Mouse (Mus musculus) embryonic fibroblast, embryonic 13.5 days (primary cell): ENCODE measurements around the gene Ino80.

Experiments used
- CTCF ChIP-seq: IDR thresholded peaks from 2 replicates; pipeline ENCODE4 v1.5.1; 2011; ENCODE audit warnings: mild to moderate bottlenecking, control low read depth, low read length, moderate library complexity, borderline replicate concordance; ENCODE audit not compliant: insufficient read depth
- POLR2A ChIP-seq: IDR thresholded peaks from 2 replicates; pipeline ENCODE4 v1.6.1; 2011; ENCODE audit warnings: low read depth, mild to moderate bottlenecking, control low read depth, low read length, moderate library complexity

- no peak for TF ChIP-seq CTCF
- TF ChIP-seq POLR2A: no peak
These were observed 78.8 kb downstream of the Ino80 start for GRCm38 (mm10) chr2:119398665-119399064.
